Mouse (Mus musculus) erythroid progenitor cell, adult 5-6 weeks (primary cell): Measurements from ENCODE around the gene 4930407I10Rik. TPM values are rescaled to one million over a fixed set of nuclear protein-coding genes. Genes with fewer than 3 reads are reported as not detected.

Experiments used
- ATAC-seq: replicated peaks from 2 replicates; pipeline ENCODE4 v1.8.0; 2016; ENCODE audit warnings: moderate number of reproducible peaks, mild to moderate bottlenecking, moderate TSS enrichment, inconsistent platforms; ENCODE audit not compliant: poor library complexity, low FRiP score, severe bottlenecking
- total RNA-seq, 2 experiments: library from RNA; stranded (forward) in 1 of 2; stranded (reverse) in 1 of 2; fragments of 150-400 nt in 1 of 2; fragments of 186-747, 209-891 nt in 1 of 2; gene quantifications; 2 replicates each; pipeline versions ENCODE4 v1.2.3 to v1.2.4; 2015 to 2017; ENCODE audit warnings: low replicate concordance in 2 of 2

Gene 4930407I10Rik
- total RNA-seq (2015; ENCODE audit: low replicate concordance) = not detected in 2 replicates
- total RNA-seq (2017; ENCODE audit: low replicate concordance) = not detected in 2 replicates

- no peak for ATAC-seq
These were observed at the start of gene 4930407I10Rik for GRCm38 (mm10) chr15:82058719-82059201. 4930407I10Rik (plus strand) TSS chr15:82059151.

- ATAC-seq = no peak
These were observed 47.0 kb upstream of the 4930407I10Rik start for GRCm38 (mm10) chr15:82011947-82012346.

DNA sequence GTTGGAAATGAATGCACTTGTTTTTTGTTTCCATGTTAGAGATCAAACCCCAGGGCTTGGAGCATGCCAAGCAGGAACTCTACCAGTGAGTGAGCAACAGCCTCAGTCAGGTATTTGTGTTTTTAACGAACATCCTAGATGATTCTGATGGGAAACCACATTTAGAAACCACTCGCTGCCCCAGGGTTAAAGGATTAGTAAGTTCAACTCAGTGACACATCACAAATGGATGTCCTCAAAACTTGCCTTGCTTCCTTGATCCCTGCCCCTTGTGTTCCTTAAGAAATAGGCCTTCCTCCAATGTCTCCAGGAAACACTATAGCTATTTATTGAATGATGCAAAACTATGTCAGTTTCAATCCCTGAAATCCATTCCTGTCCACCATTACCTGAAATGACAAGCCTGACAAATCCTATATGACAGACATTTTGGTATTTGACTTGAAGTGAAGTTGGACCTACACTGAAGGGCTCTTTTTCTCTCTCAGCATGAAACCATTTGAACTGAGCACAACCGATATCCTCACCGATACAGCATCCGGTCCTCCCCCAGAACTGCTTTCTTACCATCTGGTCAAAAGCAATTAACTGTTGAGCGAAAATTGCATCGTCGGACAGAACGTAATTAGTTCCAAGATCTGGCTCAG is 44.1 kb upstream of the 4930407I10Rik start:
- ATAC-seq = no peak

DNA sequence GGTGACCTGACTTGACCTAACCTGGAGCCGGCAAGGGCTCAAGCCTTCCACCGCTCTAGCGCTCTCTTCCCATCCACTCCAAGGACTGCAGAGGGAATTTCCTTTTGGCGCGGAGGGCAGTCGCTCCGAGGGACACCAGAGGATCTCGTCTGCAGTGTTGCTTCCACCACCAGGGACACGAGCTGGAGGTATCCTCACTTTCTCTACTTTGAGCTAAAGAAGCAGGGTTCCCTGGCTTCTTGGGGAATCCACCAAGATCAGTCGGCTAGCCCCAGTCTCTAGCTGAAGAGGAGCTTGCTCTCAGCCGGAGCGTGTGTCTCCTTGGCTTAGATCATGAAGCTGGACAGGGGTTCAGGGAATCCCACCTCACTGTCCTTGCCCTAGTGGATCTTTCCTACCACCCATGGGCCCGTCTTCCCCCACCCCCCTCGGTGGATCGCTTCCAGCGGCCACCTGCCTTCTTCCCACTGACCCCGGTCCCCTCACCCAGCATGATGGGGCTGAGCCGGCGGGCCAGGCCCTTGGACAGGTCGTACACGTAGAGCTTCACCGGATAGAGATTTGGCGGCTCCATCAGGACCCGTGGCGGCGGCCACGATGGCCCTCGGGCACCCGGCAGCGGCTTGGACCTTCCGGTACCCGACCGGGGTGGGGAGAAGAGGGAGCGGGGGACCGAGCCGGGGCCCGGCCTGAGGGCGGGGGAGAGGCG is 43.4 kb upstream of the 4930407I10Rik start:
- peak; percentile 35 for ATAC-seq

DNA sequence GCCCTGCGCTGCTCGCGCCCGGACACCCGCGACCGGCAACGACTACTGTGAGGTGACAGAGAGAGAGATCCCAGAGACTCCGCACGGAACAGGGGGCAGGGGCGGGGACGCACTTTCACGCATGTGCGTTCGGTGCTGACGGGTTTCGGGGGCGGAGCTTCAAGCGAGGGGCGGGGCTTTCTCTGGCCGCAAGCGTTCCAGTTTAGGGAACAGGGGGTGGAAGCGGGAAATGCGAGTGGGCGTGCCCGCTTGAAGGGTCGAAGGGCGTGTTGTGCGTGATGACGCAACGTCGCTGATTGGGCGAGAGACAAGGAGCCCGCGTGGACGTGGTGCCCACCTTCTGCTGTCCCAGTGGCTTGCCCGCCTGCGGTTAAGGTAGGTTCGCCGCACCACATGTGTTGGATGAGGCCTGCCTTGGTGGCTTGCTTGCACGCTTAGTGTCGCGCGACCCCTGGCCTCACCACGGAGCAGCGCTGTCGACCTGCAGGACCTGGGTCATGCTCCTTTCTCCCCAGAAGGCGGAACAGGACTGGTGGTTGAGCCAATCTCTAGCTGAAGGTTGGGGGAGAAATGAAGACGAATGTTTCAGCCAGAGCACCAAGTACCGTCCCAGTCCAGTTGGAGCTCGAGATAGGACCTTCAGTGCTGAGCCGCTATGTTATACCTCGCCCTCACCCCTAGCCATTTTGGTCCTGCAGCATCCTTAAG is 42.7 kb upstream of the 4930407I10Rik start:
- peak; percentile 94 for ATAC-seq

DNA sequence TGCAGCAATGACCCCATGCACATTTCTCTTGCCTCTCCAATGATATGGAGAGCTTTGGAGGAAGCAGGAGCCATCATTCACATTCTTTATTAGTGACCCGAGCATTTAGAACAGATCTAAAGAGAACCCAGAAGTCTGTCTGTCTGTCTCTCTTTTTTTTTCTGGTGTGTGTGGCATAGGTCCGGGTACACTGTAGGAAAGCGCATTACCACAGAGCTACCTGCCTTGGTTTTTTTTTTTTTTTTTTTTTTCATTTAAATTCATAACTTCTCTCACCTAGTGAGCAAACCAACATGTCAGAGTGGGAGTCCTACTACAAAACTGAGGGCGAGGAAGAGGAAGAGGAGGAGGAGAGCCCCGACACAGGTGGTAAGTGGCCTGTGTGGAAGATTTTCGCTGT is 42.1 kb upstream of the 4930407I10Rik start:
- peak; percentile 5; the same call in 1 of the 2 replicates for ATAC-seq

DNA sequence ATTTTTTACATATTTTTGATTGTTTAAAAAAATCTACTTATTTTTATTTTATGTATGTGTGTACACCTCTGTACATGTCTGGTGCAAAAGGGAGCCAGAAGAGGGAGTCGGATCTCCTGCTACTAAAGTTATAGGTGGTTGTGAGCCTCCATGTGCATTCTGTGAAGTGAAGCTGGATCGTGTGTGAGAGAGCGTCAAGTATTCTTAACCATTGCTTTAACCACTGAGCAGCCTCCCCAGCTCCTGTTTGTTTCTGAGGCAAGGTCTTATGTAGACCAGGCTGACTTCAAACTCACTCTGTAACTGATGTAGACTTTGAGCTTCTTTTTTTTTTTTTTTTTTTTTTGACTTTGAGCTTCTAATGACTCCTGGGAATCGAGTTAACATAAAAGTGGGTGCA is 41.5 kb upstream of the 4930407I10Rik start:
- no peak for ATAC-seq

GRCm38 (mm10) chr15:82019288-82019687 is 39.7 kb upstream of the 4930407I10Rik start:
- ATAC-seq = no peak

DNA sequence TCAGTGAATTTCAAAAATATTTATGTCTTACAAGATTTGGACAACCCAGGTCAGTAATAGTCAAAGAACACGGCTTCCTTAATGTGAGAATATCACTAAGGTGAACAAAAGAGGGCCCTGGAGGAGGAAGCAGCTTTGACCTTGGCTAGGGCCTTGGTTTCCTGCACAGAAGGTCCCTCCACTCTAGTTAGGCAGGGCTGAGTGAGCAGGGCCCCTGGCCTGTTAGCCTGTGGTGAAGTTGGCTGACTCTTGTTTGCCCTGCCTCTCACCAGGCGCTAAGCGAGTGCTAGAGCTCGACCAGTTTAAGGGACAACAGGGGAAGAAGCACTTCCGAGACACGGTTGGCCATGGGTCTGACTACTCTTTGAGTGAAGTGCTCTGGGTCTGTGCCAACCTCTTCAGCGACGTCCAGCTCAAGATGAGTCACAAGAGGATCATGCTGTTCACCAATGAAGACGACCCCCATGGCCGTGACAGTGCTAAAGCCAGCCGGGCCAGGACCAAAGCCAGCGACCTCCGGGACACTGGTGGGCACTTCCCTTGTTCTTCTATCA is 36.3 kb upstream of the 4930407I10Rik start:
- ATAC-seq = no peak

- 0 out of 2 replicates have a peak, but pooled peaks have one; percentile 11 for ATAC-seq
These were observed 34.9 kb upstream of the 4930407I10Rik start for GRCm38 (mm10) chr15:82023965-82024635.

GRCm38 (mm10) chr15:82027276-82027675 is 31.7 kb upstream of the 4930407I10Rik start:
- no peak for ATAC-seq

GRCm38 (mm10) chr15:82027726-82028125 is 31.2 kb upstream of the 4930407I10Rik start:
- no peak for ATAC-seq

GRCm38 (mm10) chr15:82032386-82032785 is 26.6 kb upstream of the 4930407I10Rik start:
- no peak for ATAC-seq

- ATAC-seq = no peak
These were observed 25.2 kb upstream of the 4930407I10Rik start, which contains the start of gene Desi1 for GRCm38 (mm10) chr15:82033762-82034161. Desi1 (minus strand) TSS chr15:82033862.

- no peak for ATAC-seq
These were observed 22.9 kb upstream of the 4930407I10Rik start for GRCm38 (mm10) chr15:82035904-82036689.

DNA sequence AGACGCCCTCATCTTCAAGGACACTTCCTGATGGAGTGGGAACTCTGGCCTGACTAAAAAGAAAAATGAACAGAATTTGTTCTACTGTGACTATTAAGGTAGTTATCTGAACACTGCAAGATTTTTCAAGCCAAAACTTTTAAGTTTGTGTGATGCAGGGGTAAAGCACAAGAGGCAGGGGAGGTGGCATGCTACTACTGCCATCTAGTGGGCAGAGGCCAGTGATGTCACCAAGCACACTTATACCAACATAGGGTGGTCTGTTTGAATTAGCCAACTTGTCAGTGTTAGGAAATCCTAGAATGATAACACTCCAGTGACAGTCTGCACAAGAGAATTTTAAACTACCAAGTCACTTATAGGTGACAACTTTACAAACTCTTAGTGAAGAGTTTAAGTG is 18.3 kb upstream of the 4930407I10Rik start:
- ATAC-seq = peak; percentile 82

- ATAC-seq = no peak
These were observed 14.7 kb upstream of the 4930407I10Rik start for GRCm38 (mm10) chr15:82044166-82044784.

GRCm38 (mm10) chr15:82046246-82046891 is 12.6 kb upstream of the 4930407I10Rik start:
- ATAC-seq = peak; percentile 50; the same call in 1 of the 2 replicates
